Mouse (Mus musculus): ENCODE measurements around the gene Gm38655. TPM values are rescaled to one million over a fixed set of nuclear protein-coding genes. Genes with fewer than 3 reads are reported as not detected.

Gm38655 gene
- polyA plus RNA-seq, 1 experiment from 2014 or later: not detected

- under 1% methylated on average over 50 of the region's 50 CpGs for WGBS
- no peaks in the 10 kb centered on the region; the same call in 1 of the 2 replicates for H3K27me3 ChIP-seq (replicated peaks; ENCODE audit: control insufficient read depth, insufficient read depth, low read length)
Observed at GRCm38 (mm10) chr17:25184129-25184691, 8.9 kb upstream of the Gm38655 start, which contains the start of gene BC003965. TSS of gene BC003965 (plus strand) at chr17:25184554.

GRCm38 (mm10) chr17:25183232-25183631 lies 8.0 kb upstream of the Gm38655 start:
- Histone ChIP-seq H3K4me2 (ENCODE audit: low read length) (peak overlapping the region; percentile 85), H3K36me3 (ENCODE audit: control insufficient read depth, insufficient read depth) (no peaks in the 10 kb centered on the region), H3K4me3 (replicated peaks; ENCODE audit: low read length) (no peak overlapping the region), H3K27ac (ENCODE audit: low read length) (no peak overlapping the region), H3K9me3 (ENCODE audit: control insufficient read depth, low read length) (no peaks in the 10 kb centered on the region), H3K27me3 (replicated peaks; ENCODE audit: control insufficient read depth, insufficient read depth, low read length) (no peaks in the 10 kb centered on the region; the same call in 1 of the 2 replicates), H3K4me1 (replicated peaks; ENCODE audit: control insufficient read depth, insufficient read depth, low read length) (peaks cover 24% of the 10 kb centered on the region), H3K9ac (replicated peaks; ENCODE audit: low read depth, low read length) (no peak overlapping the region)
- ATAC-seq: no peak

More at GRCm38 (mm10) chr17:25184129-25184691, 8.9 kb upstream of the Gm38655 start, which contains the start of gene BC003965:
- Histone ChIP-seq H3K9ac (replicated peaks; ENCODE audit: low read depth, low read length) (peak within 1 kb of the TSS; percentile 88), H3K4me2 (ENCODE audit: low read length) (peak within 1 kb of the TSS; percentile 100), H3K4me1 (replicated peaks; ENCODE audit: control insufficient read depth, insufficient read depth, low read length) (peaks cover 28% of the 10 kb centered on the region), H3K27ac (ENCODE audit: low read length) (peak within 1 kb of the TSS; percentile 95), H3K4me3 (replicated peaks; ENCODE audit: low read length) (peak within 1 kb of the TSS; percentile 96), H3K36me3 (ENCODE audit: control insufficient read depth, insufficient read depth) (no peaks in the 10 kb centered on the region), H3K9me3 (ENCODE audit: control insufficient read depth, low read length) (no peaks in the 10 kb centered on the region)
- ATAC-seq: peak; percentile 91

- Histone ChIP-seq H3K27me3 (replicated peaks; ENCODE audit: control insufficient read depth, insufficient read depth, low read length) (no peaks in the 10 kb centered on the region), H3K4me2 (ENCODE audit: low read length) (no peak overlapping the region), H3K4me3 (replicated peaks; ENCODE audit: low read length) (no peak overlapping the region), H3K36me3 (ENCODE audit: control insufficient read depth, insufficient read depth) (no peaks in the 10 kb centered on the region), H3K9ac (replicated peaks; ENCODE audit: low read depth, low read length) (no peak overlapping the region), H3K9me3 (ENCODE audit: control insufficient read depth, low read length) (no peaks in the 10 kb centered on the region), H3K4me1 (replicated peaks; ENCODE audit: control insufficient read depth, insufficient read depth, low read length) (no peaks in the 10 kb centered on the region), H3K27ac (ENCODE audit: low read length) (no peak overlapping the region)
- ATAC-seq: no peak
- 87% methylated on average over 3 of the region's 3 CpGs for WGBS
Observed at GRCm38 (mm10) chr17:25172558-25172957, 2.7 kb downstream of the Gm38655 start.

GRCm38 (mm10) chr17:25169706-25170105 lies 5.6 kb downstream of the Gm38655 start:
- Histone ChIP-seq H3K27ac (ENCODE audit: low read length) (no peak overlapping the region), H3K36me3 (ENCODE audit: control insufficient read depth, insufficient read depth) (no peaks in the 10 kb centered on the region), H3K27me3 (replicated peaks; ENCODE audit: control insufficient read depth, insufficient read depth, low read length) (no peaks in the 10 kb centered on the region), H3K9ac (replicated peaks; ENCODE audit: low read depth, low read length) (no peak overlapping the region), H3K4me1 (replicated peaks; ENCODE audit: control insufficient read depth, insufficient read depth, low read length) (no peaks in the 10 kb centered on the region), H3K9me3 (ENCODE audit: control insufficient read depth, low read length) (no peaks in the 10 kb centered on the region), H3K4me3 (replicated peaks; ENCODE audit: low read length) (no peak overlapping the region), H3K4me2 (ENCODE audit: low read length) (no peak overlapping the region)
- 87% methylated on average over 2 of the region's 2 CpGs for WGBS
- no peak for ATAC-seq

GRCm38 (mm10) chr17:25165970-25166671 lies 9.2 kb downstream of the Gm38655 start:
- Histone ChIP-seq H3K4me1 (replicated peaks; ENCODE audit: control insufficient read depth, insufficient read depth, low read length) (no peaks in the 10 kb centered on the region), H3K4me2 (ENCODE audit: low read length) (no peak overlapping the region), H3K27me3 (replicated peaks; ENCODE audit: control insufficient read depth, insufficient read depth, low read length) (no peaks in the 10 kb centered on the region), H3K9ac (replicated peaks; ENCODE audit: low read depth, low read length) (no peak overlapping the region), H3K36me3 (ENCODE audit: control insufficient read depth, insufficient read depth) (no peaks in the 10 kb centered on the region; the same call in 1 of the 2 replicates), H3K27ac (ENCODE audit: low read length) (no peak overlapping the region), H3K4me3 (replicated peaks; ENCODE audit: low read length) (no peak overlapping the region), H3K9me3 (ENCODE audit: control insufficient read depth, low read length) (no peaks in the 10 kb centered on the region)
- no peak for ATAC-seq
- 83% methylated on average over 6 of the region's 6 CpGs for WGBS

- H3K4me1 ChIP-seq (replicated peaks; ENCODE audit: control insufficient read depth, insufficient read depth, low read length): no peaks in the 10 kb centered on the region
- H3K9ac ChIP-seq (replicated peaks; ENCODE audit: low read depth, low read length): no peak overlapping the region
- H3K4me3 ChIP-seq (replicated peaks; ENCODE audit: low read length): no peak overlapping the region
- no peaks in the 10 kb centered on the region for H3K27me3 ChIP-seq (replicated peaks; ENCODE audit: control insufficient read depth, insufficient read depth, low read length)
- no peaks in the 10 kb centered on the region for H3K9me3 ChIP-seq (ENCODE audit: control insufficient read depth, low read length)
- H3K36me3 ChIP-seq (ENCODE audit: control insufficient read depth, insufficient read depth): peaks cover 6% of the 10 kb centered on the region; the same call in 1 of the 2 replicates
- ATAC-seq: no peak
- H3K4me2 ChIP-seq (ENCODE audit: low read length): no peak overlapping the region
- WGBS: 79% methylated on average over 3 of the region's 3 CpGs
- H3K27ac ChIP-seq (ENCODE audit: low read length): no peak overlapping the region
Observed at GRCm38 (mm10) chr17:25164770-25165169, 10.5 kb downstream of the Gm38655 start.

GRCm38 (mm10) chr17:25163387-25163786 lies 11.9 kb downstream of the Gm38655 start:
- Histone ChIP-seq H3K9ac (replicated peaks; ENCODE audit: low read depth, low read length) (no peak overlapping the region), H3K4me1 (replicated peaks; ENCODE audit: control insufficient read depth, insufficient read depth, low read length) (no peaks in the 10 kb centered on the region), H3K4me3 (replicated peaks; ENCODE audit: low read length) (no peak overlapping the region), H3K27ac (ENCODE audit: low read length) (no peak overlapping the region), H3K27me3 (replicated peaks; ENCODE audit: control insufficient read depth, insufficient read depth, low read length) (no peaks in the 10 kb centered on the region), H3K4me2 (ENCODE audit: low read length) (no peak overlapping the region), H3K36me3 (ENCODE audit: control insufficient read depth, insufficient read depth) (peaks cover 9% of the 10 kb centered on the region; the same call in 1 of the 2 replicates), H3K9me3 (ENCODE audit: control insufficient read depth, low read length) (no peaks in the 10 kb centered on the region)
- ATAC-seq: no peak
- 82% methylated on average over 7 of the region's 7 CpGs for WGBS

- Histone ChIP-seq H3K36me3 (ENCODE audit: control insufficient read depth, insufficient read depth) (peaks cover 9% of the 10 kb centered on the region; the same call in 1 of the 2 replicates), H3K4me3 (replicated peaks; ENCODE audit: low read length) (no peak within 1 kb of the TSS), H3K27me3 (replicated peaks; ENCODE audit: control insufficient read depth, insufficient read depth, low read length) (no peaks in the 10 kb centered on the region), H3K27ac (ENCODE audit: low read length) (no peak within 1 kb of the TSS), H3K9me3 (ENCODE audit: control insufficient read depth, low read length) (no peaks in the 10 kb centered on the region), H3K4me1 (replicated peaks; ENCODE audit: control insufficient read depth, insufficient read depth, low read length) (no peaks in the 10 kb centered on the region), H3K9ac (replicated peaks; ENCODE audit: low read depth, low read length) (no peak within 1 kb of the TSS), H3K4me2 (ENCODE audit: low read length) (no peak within 1 kb of the TSS)
- ATAC-seq: no peak
- WGBS: 92% methylated on average over 1 of the region's 1 CpGs
Observed at GRCm38 (mm10) chr17:25162161-25162560, 13.1 kb downstream of the Gm38655 start, which contains the start of gene Ccdc154. TSS of gene Ccdc154 (plus strand) at chr17:25162461.

GRCm38 (mm10) chr17:25139960-25140359 lies 35.3 kb downstream of the Gm38655 start:
- Histone ChIP-seq H3K4me2 (ENCODE audit: low read length) (no peak overlapping the region), H3K4me3 (replicated peaks; ENCODE audit: low read length) (no peak overlapping the region), H3K27ac (ENCODE audit: low read length) (no peak overlapping the region), H3K27me3 (replicated peaks; ENCODE audit: control insufficient read depth, insufficient read depth, low read length) (no peaks in the 10 kb centered on the region), H3K9me3 (ENCODE audit: control insufficient read depth, low read length) (no peaks in the 10 kb centered on the region), H3K4me1 (replicated peaks; ENCODE audit: control insufficient read depth, insufficient read depth, low read length) (no peaks in the 10 kb centered on the region), H3K36me3 (ENCODE audit: control insufficient read depth, insufficient read depth) (no peaks in the 10 kb centered on the region), H3K9ac (replicated peaks; ENCODE audit: low read depth, low read length) (no peak overlapping the region)
- 67% methylated on average over 4 of the region's 4 CpGs for WGBS
- no peak for ATAC-seq
